ENCODE assay signal across 8 mouse cellular contexts in the genomic region with DNA sequence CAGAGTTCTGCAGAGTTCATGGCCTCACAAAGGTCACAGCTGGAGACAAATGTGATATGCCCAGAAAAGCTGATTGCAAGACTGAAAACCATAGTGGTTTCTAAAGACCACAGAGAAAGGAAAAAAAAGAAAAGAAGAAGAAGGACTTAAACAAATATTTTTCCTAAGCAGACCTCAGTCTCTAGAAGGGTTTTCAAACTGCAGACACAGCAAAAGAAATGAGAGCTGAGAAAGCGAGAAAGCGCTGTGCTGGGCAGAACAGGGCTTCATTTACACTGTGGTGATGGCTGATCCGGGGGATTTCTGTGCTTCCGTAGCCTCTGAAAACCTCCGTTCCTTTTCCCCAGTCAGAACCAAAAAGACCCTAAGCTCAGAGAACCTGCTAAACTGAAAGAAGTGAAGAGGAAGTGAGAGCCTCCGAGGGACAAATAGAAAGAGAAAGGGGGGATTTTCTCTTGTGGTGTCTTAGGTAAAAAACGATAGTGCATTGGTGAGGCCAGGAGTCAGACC. TPM values are rescaled to one million over a fixed set of nuclear protein-coding genes. Genes with fewer than 3 reads are reported as not detected.
DNase-seq lines count a peak whose midpoint lies in the region; ATAC-seq lines count a peak whose summit lies in the region.
"Had no signal": no experiment of that assay in that cellular context is flagged by ENCODE, and none has a peak within 500 bp of the region (broad histone marks: within the 10 kb centered on the region; RNA-seq: fewer than 3 reads in every experiment).

No protein-coding gene starts in this region.

- no peak for DNase-seq in midbrain, embryonic 11.5 days (ENCODE audit: low spot score, missing footprints)
- no peak for DNase-seq in embryonic facial prominence, embryonic 10.5 days (ENCODE audit: low spot score)
- peak; percentile 72 for DNase-seq in splenic B cell, adult 2 months (ENCODE audit: low read depth, low spot score)
- DNase-seq in gastrocnemius, postnatal 10 days = no peak
- no peak for DNase-seq in gastrocnemius, postnatal 4 days (ENCODE audit: low spot score in 2 of 2)

- no peaks in the 10 kb centered on the region for H3K9me3 ChIP-seq in midbrain, embryonic 15.5 days
- H3K9me3 ChIP-seq in midbrain, embryonic 11.5 days (ENCODE audit: control insufficient read depth, low read length) = no peaks in the 10 kb centered on the region
- H3K9me3 ChIP-seq in embryonic facial prominence, embryonic 10.5 days = no peaks in the 10 kb centered on the region
- H3K9me3 ChIP-seq in hindbrain, embryonic 16.5 days (ENCODE audit: control insufficient read depth, low read length) = no peaks in the 10 kb centered on the region
- H3K9me3 ChIP-seq: heart, embryonic 15.5 days had no signal

- H3K4me3 ChIP-seq in midbrain, embryonic 15.5 days = no peak overlapping the region
- H3K4me3 ChIP-seq in midbrain, embryonic 11.5 days (ENCODE audit: low read depth, low read length) = no peak overlapping the region
- no peak overlapping the region for H3K4me3 ChIP-seq in embryonic facial prominence, embryonic 10.5 days
- no peak overlapping the region for H3K4me3 ChIP-seq in hindbrain, embryonic 16.5 days (ENCODE audit: low read length)
- H3K4me3 ChIP-seq: heart, embryonic 15.5 days had no signal

- ATAC-seq in midbrain, embryonic 15.5 days (replicated peaks) = no peak
- no peak for ATAC-seq in midbrain, embryonic 11.5 days (ENCODE audit: low FRiP score)
- no peak for ATAC-seq in hindbrain, embryonic 16.5 days

- 50% methylated on average over 7 of the region's 7 CpGs for WGBS in midbrain, embryonic 15.5 days
- 55% methylated on average over 7 of the region's 7 CpGs for WGBS in midbrain, embryonic 11.5 days
- 44% methylated on average over 7 of the region's 7 CpGs for WGBS in embryonic facial prominence, embryonic 10.5 days
- WGBS in hindbrain, embryonic 16.5 days = 55% methylated on average over 7 of the region's 7 CpGs

- H3K4me2 ChIP-seq in midbrain, embryonic 15.5 days = no peak overlapping the region
- no peak overlapping the region for H3K4me2 ChIP-seq in midbrain, embryonic 11.5 days
- no peak overlapping the region for H3K4me2 ChIP-seq in hindbrain, embryonic 16.5 days (ENCODE audit: low read length)
- H3K4me2 ChIP-seq: heart, embryonic 15.5 days had no signal

- peak overlapping the region; percentile 48; the same call in 1 of the 2 replicates for H3K27ac ChIP-seq in midbrain, embryonic 15.5 days
- no peak overlapping the region for H3K27ac ChIP-seq in midbrain, embryonic 11.5 days (ENCODE audit: low read depth, low read length)
- H3K27ac ChIP-seq in embryonic facial prominence, embryonic 10.5 days (replicated peaks) = peak overlapping the region; percentile 52
- peak overlapping the region; percentile 39; the same call in 1 of the 2 replicates for H3K27ac ChIP-seq in hindbrain, embryonic 16.5 days (ENCODE audit: low read depth, low read length)
- H3K27ac ChIP-seq: heart, embryonic 15.5 days had no signal

- H3K27me3 ChIP-seq in midbrain, embryonic 15.5 days (replicated peaks) = no peaks in the 10 kb centered on the region; the same call in 1 of the 2 replicates
- no peaks in the 10 kb centered on the region for H3K27me3 ChIP-seq in midbrain, embryonic 11.5 days (ENCODE audit: control insufficient read depth, insufficient read depth, low read length)
- no peaks in the 10 kb centered on the region for H3K27me3 ChIP-seq in embryonic facial prominence, embryonic 10.5 days (replicated peaks; ENCODE audit: low read depth, poor library complexity, severe bottlenecking)
- no peaks in the 10 kb centered on the region for H3K27me3 ChIP-seq in hindbrain, embryonic 16.5 days (replicated peaks; ENCODE audit: control insufficient read depth, insufficient read depth, low read length)
- no peaks in the 10 kb centered on the region for H3K27me3 ChIP-seq in splenic B cell, adult 2 months (ENCODE audit: control insufficient read depth, insufficient read depth, low read length, poor library complexity, severe bottlenecking)
- H3K27me3 ChIP-seq: heart, embryonic 15.5 days had no signal

- 0 out of 2 replicates have a peak, but pooled peaks cover 4% of the 10 kb centered on the region for H3K4me1 ChIP-seq in midbrain, embryonic 15.5 days
- H3K4me1 ChIP-seq in midbrain, embryonic 11.5 days (ENCODE audit: control insufficient read depth, insufficient read depth, low read length) = no peaks in the 10 kb centered on the region
- peaks cover 32% of the 10 kb centered on the region for H3K4me1 ChIP-seq in embryonic facial prominence, embryonic 10.5 days
- H3K4me1 ChIP-seq in hindbrain, embryonic 16.5 days (ENCODE audit: control insufficient read depth, insufficient read depth, low read depth, low read length) = no peaks in the 10 kb centered on the region; the same call in 1 of the 2 replicates
- H3K4me1 ChIP-seq: heart, embryonic 15.5 days had no signal

- H3K9ac ChIP-seq in midbrain, embryonic 15.5 days = no peak overlapping the region
- H3K9ac ChIP-seq in midbrain, embryonic 11.5 days (ENCODE audit: low read length) = no peak overlapping the region
- no peak overlapping the region; the same call in 1 of the 2 replicates for H3K9ac ChIP-seq in hindbrain, embryonic 16.5 days (ENCODE audit: low read depth, low read length)
- H3K9ac ChIP-seq: heart, embryonic 15.5 days had no signal

- no peaks in the 10 kb centered on the region for H3K36me3 ChIP-seq in midbrain, embryonic 15.5 days (replicated peaks)
- H3K36me3 ChIP-seq in midbrain, embryonic 11.5 days (ENCODE audit: control insufficient read depth, insufficient read depth, low read length) = no peaks in the 10 kb centered on the region
- H3K36me3 ChIP-seq in embryonic facial prominence, embryonic 10.5 days (replicated peaks) = peaks cover 24% of the 10 kb centered on the region
- no peaks in the 10 kb centered on the region for H3K36me3 ChIP-seq in hindbrain, embryonic 16.5 days (ENCODE audit: control insufficient read depth, insufficient read depth, low read length)
- H3K36me3 ChIP-seq in splenic B cell, adult 2 months (ENCODE audit: control insufficient read depth, insufficient read depth, low read length, poor library complexity, severe bottlenecking) = no peaks in the 10 kb centered on the region
- H3K36me3 ChIP-seq: heart, embryonic 15.5 days had no signal

RNA-seq across cellular contexts. Expression of a gene that starts 57.2 kb away (rescaled TPM):
- 3,196 and 3,218 TPM in 2 replicates for polyA plus RNA-seq in midbrain, embryonic 15.5 days (2015; fragmentation: Nextera tagmentation; extraction: Ambion mirVana)
- polyA plus RNA-seq in midbrain, embryonic 11.5 days (2014; fragmentation: Nextera tagmentation; extraction: Ambion mirVana) = 3,704 and 3,886 TPM in 2 replicates
- 3,691 and 4,038 TPM in 2 replicates for polyA plus RNA-seq in embryonic facial prominence, embryonic 10.5 days (2016; fragmentation: Nextera tagmentation; extraction: Ambion mirVana)
- polyA plus RNA-seq in hindbrain, embryonic 16.5 days (2015; fragmentation: Nextera tagmentation; extraction: Ambion mirVana) = 3,309 and 3,384 TPM in 2 replicates
- total RNA-seq in gastrocnemius, postnatal 10 days (2021) = 1,000 to 10,000 TPM; 1,094 to 1,113 TPM
- total RNA-seq in gastrocnemius, postnatal 4 days (2021) = 1,000 to 10,000 TPM; 1,335 to 1,352 TPM

RNA-seq across cellular contexts. Expression of a gene that starts 57.8 kb away (rescaled TPM):
- 49.0 and 57.0 TPM in 2 replicates for polyA plus RNA-seq in midbrain, embryonic 15.5 days (2015; fragmentation: Nextera tagmentation; extraction: Ambion mirVana)
- 26.2 and 29.7 TPM in 2 replicates for polyA plus RNA-seq in midbrain, embryonic 11.5 days (2014; fragmentation: Nextera tagmentation; extraction: Ambion mirVana)
- 35.5 and 45.6 TPM in 2 replicates for polyA plus RNA-seq in embryonic facial prominence, embryonic 10.5 days (2016; fragmentation: Nextera tagmentation; extraction: Ambion mirVana)
- 49.1 and 54.2 TPM in 2 replicates for polyA plus RNA-seq in hindbrain, embryonic 16.5 days (2015; fragmentation: Nextera tagmentation; extraction: Ambion mirVana)
- total RNA-seq in gastrocnemius, postnatal 10 days (2021) = 10 to 100 TPM; 11.3 to 16.1 TPM
- 10 to 100 TPM; 31.1 to 31.8 TPM for total RNA-seq in gastrocnemius, postnatal 4 days (2021)
